Mouse (Mus musculus) heart, adult 2 months (tissue): ENCODE results near the gene Sucnr1.

ENCODE experiments used
- CTCF ChIP-seq: fragments of 200-600 bp; IDR thresholded peaks from 2 replicates; pipeline ENCODE4 v1.8.1; 2022; ENCODE audit warnings: antibody characterized with exemption, mild to moderate bottlenecking, moderate library complexity
- EP300 ChIP-seq: fragments of 200-500 bp; IDR thresholded peaks from 2 replicates; pipeline ENCODE4 v1.6.1; 2011; ENCODE audit warnings: low read depth, low read length, control low read depth; ENCODE audit not compliant: insufficient read depth
- POLR2A ChIP-seq: fragments of 200-500 bp; IDR thresholded peaks from 2 replicates; pipeline ENCODE4 v1.6.1; 2011; ENCODE audit warnings: mild to moderate bottlenecking, low read depth, low read length, control low read depth; ENCODE audit not compliant: insufficient read depth

DNA sequence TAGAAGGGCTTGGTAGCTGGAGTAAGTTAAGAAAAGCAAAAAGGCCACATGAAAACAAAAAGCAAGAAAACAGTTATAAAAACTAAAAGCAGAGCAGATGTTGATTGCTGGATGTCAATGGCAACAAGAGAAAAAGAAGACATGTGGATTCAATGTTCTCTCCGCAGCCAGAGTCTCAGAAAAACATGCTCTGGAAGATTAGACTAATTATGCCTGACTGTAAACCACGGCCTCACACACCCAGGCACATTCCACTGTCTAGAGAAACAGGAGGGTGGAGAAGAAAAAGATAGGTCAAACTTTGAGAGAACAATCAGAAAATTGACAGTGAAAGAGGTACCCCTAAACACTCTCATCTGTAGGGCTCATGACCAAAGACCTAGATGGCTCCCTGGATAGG is 54.1 kb downstream of the Sucnr1 start:
- no peak for TF ChIP-seq POLR2A
- no peak for TF ChIP-seq CTCF
- TF ChIP-seq EP300: no peak
